Mouse (Mus musculus) limb, embryonic 10.5 days (tissue): ENCODE results near the gene Polr3c. TPM values are rescaled to one million over a fixed set of nuclear protein-coding genes. Genes with fewer than 3 reads are reported as not detected.
"Not testable (repeated sequence)": the region's sequence is repeated elsewhere in the genome, so short reads cannot be mapped to it uniquely, and the experiment has no call there.

ENCODE experiments used
- DNase-seq: peaks from one replicate; pipeline ENCODE4 v3.0.0-alpha.2; 2017; ENCODE audit warnings: low spot score
- H3K27ac ChIP-seq: fragments of 300-500 bp; sonication (generic); 2 replicates; pipeline ENCODE4 v1.5.1; 2016; ENCODE audit warnings: mild to moderate bottlenecking
- H3K27me3 ChIP-seq: fragments of 300-500 bp; sonication (generic); 2 replicates; pipeline ENCODE4 v1.6.1; 2016; ENCODE audit warnings: low read depth, mild to moderate bottlenecking; ENCODE audit not compliant: poor library complexity, severe bottlenecking
- H3K36me3 ChIP-seq: fragments of 300-500 bp; sonication (generic); 2 replicates; pipeline ENCODE4 v1.6.1; 2016; ENCODE audit warnings: mild to moderate bottlenecking, moderate library complexity
- H3K4me1 ChIP-seq: fragments of 300-500 bp; sonication (generic); 2 replicates; pipeline ENCODE4 v1.6.1; 2016
- H3K4me3 ChIP-seq: fragments of 300-500 bp; sonication (generic); 2 replicates; pipeline ENCODE4 v1.5.1; 2016; ENCODE audit warnings: mild to moderate bottlenecking, moderate library complexity
- H3K9me3 ChIP-seq: fragments of 300-500 bp; sonication (generic); replicated peaks from 2 replicates; pipeline ENCODE4 v1.6.1; 2016; ENCODE audit warnings: mild to moderate bottlenecking
- WGBS: fragments of 180-500 bp; shearing (Covaris S2); methylation state at CpG from one replicate; pipeline ENCODE4 v1.1.7; 2016; 5-methylcytosine and 5-hydroxymethylcytosine counted together
- polyA plus RNA-seq: library from polyadenylated mRNA; unstranded; fragments of >200 nt; fragmentation: Nextera tagmentation; extraction: Ambion mirVana; gene quantifications from 2 replicates; pipeline ENCODE4 v1.2.1, GENCODE M21; 2016

Polr3c gene
- polyA plus RNA-seq, 1 experiment from 2014 or later: 51.4 TPM

- no peak for DNase-seq
- peaks cover 18% of the 10 kb centered on the region for H3K4me1 ChIP-seq
- H3K27me3 ChIP-seq: peaks cover 17% of the 10 kb centered on the region
- H3K9me3 ChIP-seq: no peaks in the 10 kb centered on the region
- no peak overlapping the region for H3K27ac ChIP-seq
- H3K4me3 ChIP-seq: no peak overlapping the region
- 70% methylated on average over 11 of the region's 11 CpGs for WGBS
- peaks cover 71% of the 10 kb centered on the region for H3K36me3 ChIP-seq
These were observed 22.6 kb downstream of the Polr3c start for GRCm38 (mm10) chr3:96704778-96705177.

- no peaks in the 10 kb centered on the region for H3K9me3 ChIP-seq
- H3K36me3 ChIP-seq: peaks cover 67% of the 10 kb centered on the region
- WGBS: 91% methylated on average over 4 of the region's 4 CpGs
- no peak overlapping the region for H3K4me3 ChIP-seq
- H3K4me1 ChIP-seq: peaks cover 28% of the 10 kb centered on the region
- no peak overlapping the region for H3K27ac ChIP-seq
- DNase-seq: no peak
- H3K27me3 ChIP-seq: no peaks in the 10 kb centered on the region
These were observed 26.4 kb downstream of the Polr3c start for GRCm38 (mm10) chr3:96701003-96701402.

- peaks cover 61% of the 10 kb centered on the region for H3K36me3 ChIP-seq
- no peak overlapping the region for H3K4me3 ChIP-seq
- no peak overlapping the region for H3K27ac ChIP-seq
- no peak for DNase-seq
- H3K27me3 ChIP-seq: no peaks in the 10 kb centered on the region
- H3K4me1 ChIP-seq: peaks cover 35% of the 10 kb centered on the region
- no peaks in the 10 kb centered on the region for H3K9me3 ChIP-seq
- 62% methylated on average over 7 of the region's 7 CpGs for WGBS
These were observed 27.1 kb downstream of the Polr3c start for GRCm38 (mm10) chr3:96700376-96700775.

DNA sequence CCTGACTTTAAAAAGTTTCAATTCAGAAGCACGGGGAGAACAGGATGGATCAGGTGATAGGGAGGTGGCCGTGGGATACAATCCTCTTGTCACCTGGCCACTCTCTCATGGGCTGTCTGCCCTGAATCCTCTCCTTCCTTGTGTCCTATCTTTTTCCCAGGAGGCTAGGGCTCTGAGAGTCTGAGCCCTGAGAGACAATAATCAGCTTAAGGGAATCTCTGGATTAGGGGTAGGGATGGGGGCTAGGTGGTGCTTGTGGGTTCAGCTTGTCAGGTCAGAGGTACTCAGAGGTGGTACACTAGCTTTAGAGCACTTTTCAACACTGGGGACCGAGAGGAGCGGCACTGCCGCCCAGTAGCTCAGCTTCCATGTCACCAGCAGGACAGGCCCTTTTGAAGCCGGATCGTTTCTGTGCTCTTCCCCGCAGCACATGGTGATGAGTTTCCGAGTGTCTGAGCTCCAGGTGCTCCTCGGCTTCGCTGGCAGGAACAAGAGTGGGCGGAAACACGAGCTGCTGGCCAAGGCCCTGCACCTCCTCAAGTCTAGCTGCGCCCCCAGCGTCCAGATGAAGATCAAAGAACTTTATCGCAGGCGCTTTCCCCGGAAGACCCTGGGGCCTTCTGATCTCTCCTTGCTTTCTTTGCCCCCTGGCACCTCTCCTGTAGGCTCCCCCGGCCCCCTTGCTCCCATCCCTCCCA is 28.3 kb downstream of the Polr3c start:
- DNase-seq: no peak
- Histone ChIP-seq H3K4me3 (no peak overlapping the region), H3K36me3 (peaks cover 48% of the 10 kb centered on the region), H3K27ac (no peak overlapping the region), H3K27me3 (no peaks in the 10 kb centered on the region), H3K4me1 (peaks cover 35% of the 10 kb centered on the region), H3K9me3 (no peaks in the 10 kb centered on the region)
- 24% methylated on average over 19 of the region's 19 CpGs for WGBS

DNA sequence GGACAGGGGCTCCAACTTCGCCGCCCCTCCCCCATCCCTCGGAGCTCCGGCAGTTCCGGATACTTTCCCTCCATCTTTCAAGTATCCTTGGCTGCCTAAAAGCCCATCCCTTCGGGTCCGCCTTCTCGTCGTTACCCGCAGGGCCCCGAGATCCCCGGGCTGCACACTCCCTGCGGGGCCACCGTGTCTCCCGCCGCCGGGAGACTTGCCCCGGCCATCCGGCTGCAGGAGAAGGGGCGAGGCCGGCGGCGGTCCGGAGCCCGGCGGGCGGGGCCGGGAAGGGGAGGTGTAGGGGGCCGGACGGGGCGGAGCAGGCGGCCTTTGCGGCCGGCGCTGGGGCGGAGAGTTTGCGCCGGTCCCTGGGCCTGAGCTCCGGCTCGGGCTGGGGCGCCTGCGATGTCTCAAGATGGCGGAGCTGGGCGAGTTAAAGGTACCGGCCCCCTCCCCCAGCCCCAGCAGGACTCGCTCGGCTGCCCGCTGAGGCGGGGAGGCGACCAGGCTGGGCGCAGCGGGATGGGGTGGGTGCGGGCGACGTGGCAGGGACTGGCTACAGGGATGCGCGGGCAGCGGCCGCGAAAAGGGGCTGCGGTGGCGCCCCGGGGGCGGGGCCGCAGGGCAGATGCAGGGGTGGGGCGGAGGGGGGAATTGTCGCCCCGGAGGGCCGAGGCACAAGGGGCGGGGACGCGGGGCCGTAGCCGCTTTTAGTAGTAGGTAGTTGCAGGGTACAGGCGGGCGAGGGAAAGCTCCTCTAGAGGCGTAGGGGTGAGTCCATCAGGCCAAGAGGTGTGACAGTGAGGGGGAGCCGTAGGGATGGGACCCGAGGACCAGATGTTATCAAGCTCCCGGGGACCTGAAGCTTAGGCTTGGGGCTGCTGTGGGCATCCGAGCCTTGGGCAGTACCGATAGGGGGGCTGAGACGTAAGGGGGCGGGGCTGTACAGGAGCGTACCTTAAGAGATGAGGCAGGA is 30.4 kb downstream of the Polr3c start:
- Histone ChIP-seq H3K4me3 (peak overlapping the region; percentile 95), H3K4me1 (peaks cover 40% of the 10 kb centered on the region), H3K36me3 (peaks cover 29% of the 10 kb centered on the region), H3K9me3 (no peaks in the 10 kb centered on the region), H3K27me3 (no peaks in the 10 kb centered on the region), H3K27ac (peak overlapping the region; percentile 98)
- WGBS: 1% methylated on average over 85 of the region's 85 CpGs
- DNase-seq: peak; percentile 92

DNA sequence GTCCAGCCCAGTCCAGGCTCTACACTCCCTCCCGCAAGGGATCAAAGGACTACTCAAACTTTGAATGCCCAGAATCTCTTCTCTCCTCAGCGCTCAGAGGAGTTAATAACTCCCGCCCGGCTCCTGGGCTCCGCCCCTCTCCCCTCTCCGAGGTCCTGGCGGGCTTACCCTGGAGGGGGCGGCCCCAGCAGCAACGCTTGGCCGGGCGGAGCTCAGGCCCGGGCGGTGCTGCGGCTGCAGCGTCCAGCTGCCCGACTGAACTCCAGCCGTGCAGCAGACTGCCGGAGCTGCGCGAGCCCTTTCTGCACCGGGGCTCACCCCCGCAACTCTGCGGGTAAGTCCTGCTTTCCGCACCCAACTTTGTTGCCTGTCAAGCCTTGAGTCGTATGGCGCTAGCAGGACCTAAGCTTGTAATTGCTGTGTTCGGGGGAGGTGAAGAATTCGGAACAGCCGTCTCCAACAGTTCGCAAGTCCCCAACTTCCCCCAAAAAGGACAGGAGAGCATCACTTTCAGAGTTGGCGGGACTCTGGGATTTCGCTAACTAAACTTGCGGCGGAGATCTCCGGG is 31.1 kb downstream of the Polr3c start, which contains the start of gene Pias3:
Gene Pias3, plus strand, starts transcription at position 187 of the 568 bp plus-strand sequence.
- Histone ChIP-seq H3K9me3 (no peaks in the 10 kb centered on the region), H3K4me1 (peaks cover 38% of the 10 kb centered on the region), H3K27me3 (no peaks in the 10 kb centered on the region), H3K36me3 (peaks cover 21% of the 10 kb centered on the region), H3K4me3 (peak within 1 kb of the TSS; percentile 95), H3K27ac (peak within 1 kb of the TSS; percentile 98)
- WGBS: under 1% methylated on average over 35 of the region's 35 CpGs
- peak; percentile 85 for DNase-seq

DNA sequence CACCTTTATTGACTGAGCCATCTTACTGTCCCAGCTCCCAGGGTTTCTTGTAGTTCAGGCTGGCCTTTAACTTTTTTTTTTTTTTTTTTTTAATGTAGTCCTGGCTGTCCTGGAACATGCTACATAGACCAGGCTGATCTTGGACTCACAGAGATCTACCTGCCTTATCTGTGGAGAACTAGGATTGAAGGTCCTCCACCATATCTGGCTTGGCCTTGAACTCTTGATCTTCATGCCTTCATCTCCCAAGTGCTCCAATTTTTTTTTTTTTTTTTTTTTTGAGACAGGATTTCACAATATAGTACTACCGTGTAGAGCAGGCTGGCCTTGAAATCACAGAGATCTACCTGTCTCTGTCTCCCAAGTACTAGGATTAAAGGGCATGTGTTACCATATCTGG is 33.8 kb downstream of the Polr3c start:
- 89% methylated on average over 1 of the region's 1 CpGs for WGBS
- Histone ChIP-seq H3K27me3 (peaks cover 16% of the 10 kb centered on the region), H3K27ac (no peak overlapping the region), H3K36me3 (no peaks in the 10 kb centered on the region), H3K4me3 (no peak overlapping the region), H3K9me3 (no peaks in the 10 kb centered on the region), H3K4me1 (peaks cover 28% of the 10 kb centered on the region)
- DNase-seq: no peak

DNA sequence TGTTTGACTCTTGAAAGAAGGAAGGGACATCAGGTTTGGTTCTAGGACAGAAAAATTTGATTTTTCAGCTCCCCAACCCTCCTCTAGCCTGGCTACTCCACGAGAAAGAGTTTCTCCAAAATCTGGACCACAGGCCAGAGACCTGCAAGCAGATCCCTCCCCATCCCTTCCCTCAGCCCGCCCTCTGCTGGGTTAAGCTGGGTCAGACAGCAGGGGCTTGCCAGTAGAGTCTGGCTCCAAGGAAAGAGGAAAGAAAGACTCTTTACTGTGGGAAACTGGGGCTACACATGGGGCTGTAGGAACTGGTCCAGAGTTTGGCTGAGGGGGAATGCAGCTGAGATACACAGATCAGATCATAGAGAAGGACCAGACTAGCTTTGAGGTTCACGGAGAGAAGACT is 34.9 kb downstream of the Polr3c start:
- WGBS: 16% methylated on average over 3 of the region's 3 CpGs
- no peak for DNase-seq
- H3K36me3 ChIP-seq: no peaks in the 10 kb centered on the region
- peak overlapping the region; percentile 58; the same call in 1 of the 2 replicates for H3K27ac ChIP-seq
- H3K9me3 ChIP-seq: no peaks in the 10 kb centered on the region
- peaks cover 17% of the 10 kb centered on the region for H3K27me3 ChIP-seq
- no peak overlapping the region for H3K4me3 ChIP-seq
- H3K4me1 ChIP-seq: peaks cover 20% of the 10 kb centered on the region

- Histone ChIP-seq H3K4me3 (no peak overlapping the region), H3K9me3 (no peaks in the 10 kb centered on the region), H3K4me1 (peaks cover 9% of the 10 kb centered on the region), H3K36me3 (no peaks in the 10 kb centered on the region), H3K27me3 (peaks cover 30% of the 10 kb centered on the region), H3K27ac (no peak overlapping the region)
- no peak for DNase-seq
- WGBS: 65% methylated on average over 3 of the region's 3 CpGs
These were observed 37.1 kb downstream of the Polr3c start for GRCm38 (mm10) chr3:96690298-96690697.

DNA sequence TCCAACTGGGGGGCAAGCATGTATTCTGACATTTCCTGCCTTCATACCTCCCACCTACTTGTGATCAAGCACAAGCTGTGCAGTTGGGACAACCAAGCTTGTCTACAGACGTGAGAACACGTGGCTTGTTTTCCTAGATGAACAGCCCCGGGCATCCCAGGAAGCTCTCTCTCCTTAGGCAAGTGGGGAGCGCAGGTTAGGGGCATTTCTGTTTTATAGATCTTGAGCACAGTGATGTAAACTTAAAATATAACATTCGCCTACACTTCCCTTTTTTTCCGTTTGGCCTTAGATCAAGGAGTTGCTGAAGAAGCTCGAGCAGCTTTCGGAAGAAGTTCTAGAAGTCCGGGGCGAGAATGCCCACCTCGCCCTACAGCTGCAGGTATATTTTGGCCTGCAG is 38.6 kb downstream of the Polr3c start:
- peaks cover 16% of the 10 kb centered on the region for H3K4me1 ChIP-seq
- H3K36me3 ChIP-seq: no peaks in the 10 kb centered on the region
- H3K27ac ChIP-seq: no peak overlapping the region
- no peak for DNase-seq
- H3K27me3 ChIP-seq: peaks cover 44% of the 10 kb centered on the region
- WGBS: 80% methylated on average over 11 of the region's 11 CpGs
- no peak overlapping the region for H3K4me3 ChIP-seq
- H3K9me3 ChIP-seq: no peaks in the 10 kb centered on the region

- WGBS: 93% methylated on average over 5 of the region's 5 CpGs
These were observed 41.4 kb downstream of the Polr3c start for GRCm38 (mm10) chr3:96686057-96686456.

DNA sequence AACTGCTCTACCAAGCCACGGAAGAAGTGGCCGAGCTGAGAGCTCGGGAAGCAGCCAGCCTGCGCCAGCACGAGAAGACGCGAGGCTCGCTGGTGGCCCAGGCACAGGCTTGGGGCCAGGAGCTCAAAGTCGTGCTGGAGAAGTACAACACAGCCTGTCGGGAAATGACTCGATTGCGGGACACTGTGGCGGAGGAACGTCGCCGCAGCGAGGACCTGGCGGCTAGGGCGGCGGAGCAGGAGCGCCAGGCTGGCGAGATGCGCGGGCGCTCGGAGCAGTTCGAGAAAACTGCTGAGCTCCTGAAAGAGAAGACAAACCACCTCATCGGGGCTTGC is 42.6 kb downstream of the Polr3c start:
- Histone ChIP-seq H3K36me3 (no peaks in the 10 kb centered on the region), H3K9me3 (no peaks in the 10 kb centered on the region), H3K4me3 (peak overlapping the region; percentile 42), H3K27ac (peak overlapping the region; percentile 14), H3K27me3 (peaks cover 81% of the 10 kb centered on the region), H3K4me1 (peaks cover 16% of the 10 kb centered on the region)
- peak; percentile 59 for DNase-seq
- WGBS: 19% methylated on average over 28 of the region's 28 CpGs

More at GRCm38 (mm10) chr3:96686057-96686456, 41.4 kb downstream of the Polr3c start:
- not testable (repeated sequence) for H3K27ac ChIP-seq, H3K9me3 ChIP-seq, H3K36me3 ChIP-seq, DNase-seq, H3K4me3 ChIP-seq
- Histone ChIP-seq H3K27me3 (peaks cover 72% of the 10 kb centered on the region), H3K4me1 (peaks cover 10% of the 10 kb centered on the region)
